Mouse (Mus musculus) myocyte (in vitro differentiated cells): ENCODE results near the gene Olfr76.

ENCODE experiments used
- CEBPB ChIP-seq: IDR thresholded peaks from 2 replicates; pipeline ENCODE4 v1.6.1; 2011; ENCODE audit warnings: mild to moderate bottlenecking, moderate library complexity; ENCODE audit not compliant: poor library complexity, insufficient read depth, severe bottlenecking
- MAX ChIP-seq: IDR thresholded peaks from one replicate; pipeline ENCODE4 v1.6.1; 2011; ENCODE audit warnings: low read depth, mild to moderate bottlenecking, control low read depth
- MYOD1 ChIP-seq, 3 experiments: IDR thresholded peaks; one replicate each; pipeline ENCODE4 v1.6.1; 2011; ENCODE audit warnings: control low read depth in 2 of 3, low read depth in 2 of 3, mild to moderate bottlenecking in 2 of 3, moderate library complexity in 1 of 3; ENCODE audit not compliant: insufficient read length in 2 of 3, control insufficient read depth in 1 of 3
- POLR2A ChIP-seq: IDR thresholded peaks from one replicate; pipeline ENCODE4 v1.6.1; 2011; ENCODE audit warnings: low read depth, mild to moderate bottlenecking, control low read depth, moderate library complexity; ENCODE audit not compliant: insufficient read length
- POLR2AphosphoS2 ChIP-seq: IDR thresholded peaks from one replicate; pipeline ENCODE4 v1.6.1; 2011; ENCODE audit warnings: low read depth, control low read depth; ENCODE audit not compliant: insufficient read length
- USF1 ChIP-seq: IDR thresholded peaks from one replicate; pipeline ENCODE4 v1.6.1; 2011; ENCODE audit warnings: low read depth, mild to moderate bottlenecking, control low read depth, moderate library complexity

- TF ChIP-seq MYOD1 (IDR thresholded peaks at IDR 0.05; ENCODE audit: control insufficient read depth in 1 of 3, insufficient read length in 2 of 3, low read depth in 2 of 3) (no peak), POLR2AphosphoS2 (no peak), POLR2A (no peak), CEBPB (no peak), USF1 (no peak), MAX (no peak)
Observed at GRCm38 (mm10) chr19:12104541-12104940, 18.5 kb downstream of the Olfr76 start.
